Mouse (Mus musculus): ENCODE results near the gene Fbxl19.

Gene Fbxl19

GRCm38 (mm10) chr7:127744366-127745045 lies at the start of gene Fbxl19:
Gene Fbxl19 (plus strand): TSS chr7:127744543.
- DNase-seq (ENCODE audit: low read depth, low spot score): peak; percentile 64

- DNase-seq (ENCODE audit: low read depth, low spot score): no peak
Observed at GRCm38 (mm10) chr7:127698986-127699385, 45.4 kb upstream of the Fbxl19 start.

- DNase-seq (ENCODE audit: low read depth, low spot score): no peak
Observed at GRCm38 (mm10) chr7:127700712-127701331, 43.5 kb upstream of the Fbxl19 start.

GRCm38 (mm10) chr7:127703561-127704178 lies 40.7 kb upstream of the Fbxl19 start:
- no peak for DNase-seq (ENCODE audit: low read depth, low spot score)

GRCm38 (mm10) chr7:127704598-127704997 lies 39.7 kb upstream of the Fbxl19 start:
- no peak for DNase-seq (ENCODE audit: low read depth, low spot score)

GRCm38 (mm10) chr7:127705706-127706105 lies 38.6 kb upstream of the Fbxl19 start:
- DNase-seq (ENCODE audit: low read depth, low spot score): no peak

- no peak for DNase-seq (ENCODE audit: low read depth, low spot score)
Observed at GRCm38 (mm10) chr7:127707045-127707956, 37.0 kb upstream of the Fbxl19 start.

GRCm38 (mm10) chr7:127707957-127708206 lies 36.5 kb upstream of the Fbxl19 start:
- DNase-seq (ENCODE audit: low read depth, low spot score): no peak

GRCm38 (mm10) chr7:127708207-127709078 lies 35.9 kb upstream of the Fbxl19 start, which contains the start of gene Bcl7c:
Gene Bcl7c (minus strand): TSS chr7:127708933.
- peak; percentile 89 for DNase-seq (ENCODE audit: low read depth, low spot score)

- DNase-seq (ENCODE audit: low read depth, low spot score): no peak
Observed at GRCm38 (mm10) chr7:127709261-127709979, 34.9 kb upstream of the Fbxl19 start.

GRCm38 (mm10) chr7:127711031-127711430 lies 33.3 kb upstream of the Fbxl19 start:
- DNase-seq (ENCODE audit: low read depth, low spot score): no peak

- no peak for DNase-seq (ENCODE audit: low read depth, low spot score)
Observed at GRCm38 (mm10) chr7:127711456-127711855, 32.9 kb upstream of the Fbxl19 start.

GRCm38 (mm10) chr7:127712461-127713385 lies 31.6 kb upstream of the Fbxl19 start, which contains the start of gene Ctf1:
Gene Ctf1 (plus strand): TSS chr7:127712736.
- peak; percentile 66 for DNase-seq (ENCODE audit: low read depth, low spot score)

- no peak for DNase-seq (ENCODE audit: low read depth, low spot score)
Observed at GRCm38 (mm10) chr7:127714816-127715215, 29.5 kb upstream of the Fbxl19 start.

GRCm38 (mm10) chr7:127716992-127717391 lies 27.4 kb upstream of the Fbxl19 start:
- DNase-seq (ENCODE audit: low read depth, low spot score): no peak

- no peak for DNase-seq (ENCODE audit: low read depth, low spot score)
Observed at GRCm38 (mm10) chr7:127718339-127718738, 26.0 kb upstream of the Fbxl19 start.

GRCm38 (mm10) chr7:127719258-127719657 lies 25.1 kb upstream of the Fbxl19 start:
- DNase-seq (ENCODE audit: low read depth, low spot score): no peak

- no peak for DNase-seq (ENCODE audit: low read depth, low spot score)
Observed at GRCm38 (mm10) chr7:127725490-127725889, 18.9 kb upstream of the Fbxl19 start.

GRCm38 (mm10) chr7:127725924-127726323 lies 18.4 kb upstream of the Fbxl19 start:
- DNase-seq (ENCODE audit: low read depth, low spot score): no peak

All from embryo, embryonic 11.5 days (tissue).